Mouse (Mus musculus) adrenal gland, adult 2 months (tissue): ENCODE measurements at regions not wholly inside any gene's neighbourhood (a gene's known extent, or its start where the extent isn't known, plus 50 kb on each side); places are given as distances from the start of the nearest gene placed in this dataset.

Experiments used
- DNase-seq: peaks from one replicate; pipeline ENCODE4 v3.0.0; 2021

DNA sequence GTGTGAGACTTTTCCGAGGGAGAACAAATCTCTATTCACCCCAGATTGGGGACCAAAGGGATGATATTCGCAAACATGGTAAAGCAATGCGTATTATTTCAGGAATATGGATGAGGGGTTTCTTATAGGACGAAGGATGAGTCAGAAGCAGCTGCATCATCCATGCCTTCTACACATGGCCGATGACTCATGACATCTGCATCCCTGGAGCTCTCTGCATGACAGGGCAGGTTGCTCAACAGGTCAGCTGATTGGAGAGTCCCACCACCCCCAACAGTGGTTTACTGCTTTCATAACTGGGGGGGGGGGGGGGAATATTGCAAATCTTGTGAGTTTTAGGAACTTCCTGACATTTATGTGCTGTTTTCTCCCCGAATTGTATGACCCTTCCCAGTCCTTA, 50.3 kb upstream of the Pias1 start:
- DNase-seq, result no peak
